Mouse (Mus musculus): ENCODE data around the gene Ube2s.

GRCm38 (mm10) chr7:4822162-4822907, 9.9 kb upstream of the Ube2s start:
- TF ChIP-seq ZNF384 (IDR thresholded peaks at IDR 0.05; ENCODE audit: low read depth, low read length) (no peak), CHD2 (IDR thresholded peaks at IDR 0.05; ENCODE audit: low read depth, low read length) (no peak)
